Mouse (Mus musculus) heart, adult 2 months (tissue): Measurements from ENCODE around the gene Slc10a4. TPM values are rescaled to one million over a fixed set of nuclear protein-coding genes. Genes with fewer than 3 reads are reported as not detected.
"Not testable (repeated sequence)": the region's sequence is repeated elsewhere in the genome, so short reads cannot be mapped to it uniquely, and the experiment has no call there.

Experiments used
- DNase-seq, 2 experiments: peaks; one replicate each; pipeline ENCODE4 v3.0.0; 2021
- H3K27ac ChIP-seq: fragments of 200-600 bp; 2 replicates; pipeline ENCODE4 v1.8.1; 2022
- H3K27me3 ChIP-seq: fragments of 200-500 bp; 2 replicates; pipeline ENCODE4 v1.6.1; 2012; ENCODE audit warnings: mild to moderate bottlenecking, low read length, inconsistent platforms, mixed read lengths; ENCODE audit not compliant: control insufficient read depth, insufficient read depth
- H3K36me3 ChIP-seq: fragments of 200-500 bp; 2 replicates; pipeline ENCODE4 v1.6.1; 2012; ENCODE audit warnings: low read length, inconsistent platforms; ENCODE audit not compliant: control insufficient read depth, insufficient read depth
- H3K4me1 ChIP-seq: fragments of 200-500 bp; 2 replicates; pipeline ENCODE4 v1.6.1; 2011; ENCODE audit warnings: low read length; ENCODE audit not compliant: control insufficient read depth, insufficient read depth
- H3K4me3 ChIP-seq: fragments of 200-600 bp; 2 replicates; pipeline ENCODE4 v1.8.1; 2022
- H3K79me2 ChIP-seq: fragments of 200-500 bp; replicated peaks from 2 replicates; pipeline ENCODE4 v1.6.1; 2012; ENCODE audit warnings: mild to moderate bottlenecking, inconsistent platforms, low read length, moderate library complexity, mixed read lengths; ENCODE audit not compliant: control insufficient read depth, insufficient read depth
- H3K9ac ChIP-seq: fragments of 200-500 bp; 2 replicates; pipeline ENCODE4 v1.6.1; 2012; ENCODE audit warnings: low read depth, mild to moderate bottlenecking, control low read depth, inconsistent platforms, low read length, mixed read lengths
- CTCF ChIP-seq: fragments of 200-600 bp; IDR thresholded peaks from 2 replicates; pipeline ENCODE4 v1.8.1; 2022; ENCODE audit warnings: antibody characterized with exemption, mild to moderate bottlenecking, moderate library complexity
- EP300 ChIP-seq: fragments of 200-500 bp; IDR thresholded peaks from 2 replicates; pipeline ENCODE4 v1.6.1; 2011; ENCODE audit warnings: low read depth, low read length, control low read depth; ENCODE audit not compliant: insufficient read depth
- POLR2A ChIP-seq: fragments of 200-500 bp; IDR thresholded peaks from 2 replicates; pipeline ENCODE4 v1.6.1; 2011; ENCODE audit warnings: mild to moderate bottlenecking, low read depth, low read length, control low read depth; ENCODE audit not compliant: insufficient read depth
- WGBS: fragments of 180-500 bp; shearing (Covaris S2); methylation state at CpG from one replicate; pipeline ENCODE4 v1.1.7; 2018; 5-methylcytosine and 5-hydroxymethylcytosine counted together
- intact Hi-C: fragments of 180-260 bp; cut with DNase I; formaldehyde crosslinking; loops from one replicate; pipeline ENCODE4 v1.15.1; 2025
- polyA plus RNA-seq: library from polyadenylated mRNA; depleted of rRNA; stranded (reverse); fragments of >200 nt; gene quantifications from 2 replicates; pipeline ENCODE4 v1.2.3, GENCODE M21; 2012
- total RNA-seq, 2 experiments: library from RNA; stranded (reverse); gene quantifications; 2 replicates each; pipeline ENCODE4 v1.2.3; 2021

Gene Slc10a4
- total and polyA plus RNA-seq, 3 experiments = 0.16 to 0.37 TPM; not detected in 1

DNA sequence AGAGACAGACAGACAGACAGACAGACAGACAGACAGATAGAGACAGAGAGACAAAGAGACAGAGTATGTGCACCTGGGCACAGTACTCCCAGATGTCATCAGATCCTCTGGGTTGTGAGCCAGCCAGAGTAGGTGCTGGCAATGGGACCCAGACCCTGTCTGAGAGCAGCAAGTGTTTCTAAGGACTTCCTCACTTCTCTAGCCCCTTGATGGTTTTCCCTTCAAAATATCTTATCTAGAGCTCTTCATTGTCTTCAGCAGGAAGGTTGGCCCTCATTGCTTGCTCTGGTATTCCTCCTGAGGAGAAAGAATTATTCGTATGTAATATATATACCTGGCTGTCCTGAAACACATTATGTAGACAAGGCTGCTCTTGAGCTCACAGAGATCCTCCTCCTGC is 14.2 kb upstream of the Slc10a4 start:
- H3K4me3 ChIP-seq = no peak overlapping the region
- H3K79me2 ChIP-seq = no peaks in the 10 kb centered on the region
- DNase-seq = no peak
- no peak overlapping the region for H3K27ac ChIP-seq
- 69% methylated on average over 1 of the region's 1 CpGs for WGBS
- H3K36me3 ChIP-seq = no peaks in the 10 kb centered on the region
- TF ChIP-seq EP300 (no peak), POLR2A (no peak), CTCF (no peak)
- no peaks in the 10 kb centered on the region for H3K27me3 ChIP-seq
- H3K9ac ChIP-seq = no peak overlapping the region
- H3K4me1 ChIP-seq = no peaks in the 10 kb centered on the region
- intact Hi-C loops = no loop called here

- Histone ChIP-seq H3K79me2 (no peaks in the 10 kb centered on the region), H3K36me3 (no peaks in the 10 kb centered on the region), H3K4me1 (no peaks in the 10 kb centered on the region), H3K27ac (no peak overlapping the region), H3K4me3 (no peak overlapping the region), H3K9ac (no peak overlapping the region), H3K27me3 (no peaks in the 10 kb centered on the region)
- no peak for TF ChIP-seq POLR2A
- TF ChIP-seq CTCF = no peak
- TF ChIP-seq EP300 = no peak
- intact Hi-C loops = no loop called here
- DNase-seq = no peak
- 83% methylated on average over 8 of the region's 8 CpGs for WGBS
Observed at GRCm38 (mm10) chr5:72994424-72994823, 12.3 kb upstream of the Slc10a4 start.

DNA sequence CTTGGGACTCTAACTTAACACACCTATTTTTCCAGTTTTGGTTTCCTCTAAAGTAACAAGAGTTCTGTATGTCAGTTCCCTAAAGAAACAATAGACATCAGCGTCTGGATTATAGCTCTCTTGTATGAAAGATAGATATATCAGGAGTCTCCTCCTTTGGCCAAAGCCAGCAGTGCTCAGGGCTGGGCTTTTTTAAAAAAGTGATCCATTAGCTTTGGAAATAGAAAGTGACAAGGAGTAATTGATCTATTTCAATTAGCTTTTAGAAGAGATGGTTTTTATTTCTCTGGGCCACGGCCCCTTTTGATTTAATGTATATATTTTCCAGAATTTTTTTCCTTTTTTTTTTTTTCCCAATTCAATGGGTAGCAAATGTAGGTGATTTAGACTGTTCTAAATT is 11.8 kb upstream of the Slc10a4 start:
- no peak overlapping the region for H3K27ac ChIP-seq
- no peaks in the 10 kb centered on the region for H3K36me3 ChIP-seq
- intact Hi-C loops = no loop called here
- DNase-seq = no peak
- H3K4me3 ChIP-seq = no peak overlapping the region
- no peaks in the 10 kb centered on the region for H3K4me1 ChIP-seq
- 67% methylated on average over 2 of the region's 2 CpGs for WGBS
- no peak for TF ChIP-seq POLR2A
- no peak for TF ChIP-seq EP300
- TF ChIP-seq CTCF = no peak
- no peak overlapping the region for H3K9ac ChIP-seq
- H3K79me2 ChIP-seq = no peaks in the 10 kb centered on the region
- H3K27me3 ChIP-seq = no peaks in the 10 kb centered on the region

GRCm38 (mm10) chr5:72995379-72995778 is 11.3 kb upstream of the Slc10a4 start:
- intact Hi-C loops = no loop called here
- Histone ChIP-seq H3K27me3 (no peaks in the 10 kb centered on the region), H3K4me3 (no peak overlapping the region), H3K9ac (no peak overlapping the region), H3K4me1 (no peaks in the 10 kb centered on the region), H3K27ac (no peak overlapping the region), H3K79me2 (no peaks in the 10 kb centered on the region), H3K36me3 (no peaks in the 10 kb centered on the region)
- 37% methylated on average over 10 of the region's 10 CpGs for WGBS
- TF ChIP-seq CTCF (no peak), POLR2A (no peak), EP300 (no peak)
- DNase-seq = no peak

DNA sequence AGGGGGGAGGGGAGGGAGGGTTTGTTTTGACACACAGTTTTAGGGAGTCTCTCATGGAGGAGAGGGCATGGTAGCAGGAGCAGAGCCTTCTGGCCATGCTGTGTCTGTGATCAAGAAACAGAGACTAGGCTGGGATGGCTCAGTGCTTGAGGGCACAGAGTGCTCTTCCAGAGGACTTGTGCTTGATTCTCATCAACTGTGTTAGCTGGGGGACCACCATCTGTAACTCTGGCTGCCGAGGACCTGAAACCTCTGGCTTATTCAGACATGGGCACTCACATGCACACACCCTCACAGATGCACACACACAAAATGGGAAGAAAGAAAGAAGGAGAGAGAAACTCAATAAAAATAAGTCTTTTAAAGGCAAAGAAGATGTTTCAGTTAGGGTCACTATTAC is 8.1 kb upstream of the Slc10a4 start:
- H3K4me1 ChIP-seq, H3K27ac ChIP-seq, DNase-seq, H3K9ac ChIP-seq, intact Hi-C loops, H3K4me3 ChIP-seq, H3K27me3 ChIP-seq, H3K36me3 ChIP-seq, H3K79me2 ChIP-seq: not testable (repeated sequence)
- 85% methylated on average over 1 of the region's 1 CpGs for WGBS

GRCm38 (mm10) chr5:73004046-73004445 is 2.6 kb upstream of the Slc10a4 start:
- peaks cover 10% of the 10 kb centered on the region for H3K27me3 ChIP-seq
- H3K4me3 ChIP-seq = no peak overlapping the region
- no peaks in the 10 kb centered on the region for H3K36me3 ChIP-seq
- H3K27ac ChIP-seq = no peak overlapping the region
- TF ChIP-seq EP300 = no peak
- no peak for TF ChIP-seq POLR2A
- TF ChIP-seq CTCF = no peak
- WGBS = 80% methylated on average over 5 of the region's 5 CpGs
- DNase-seq = no peak
- no peak overlapping the region for H3K9ac ChIP-seq
- H3K4me1 ChIP-seq = no peaks in the 10 kb centered on the region
- intact Hi-C loops = no loop called here
- no peaks in the 10 kb centered on the region for H3K79me2 ChIP-seq

- 41% methylated on average over 5 of the region's 5 CpGs for WGBS
- intact Hi-C loops = no loop called here
Observed at GRCm38 (mm10) chr5:73007582-73007959, 888 bp downstream of the Slc10a4 start.

More at GRCm38 (mm10) chr5:73007582-73007959, 888 bp downstream of the Slc10a4 start:
- DNase-seq = no peak
- TF ChIP-seq POLR2A = no peak
- TF ChIP-seq CTCF = no peak
- TF ChIP-seq EP300 = no peak
- Histone ChIP-seq H3K4me3 (no peak overlapping the region), H3K9ac (no peak overlapping the region), H3K79me2 (no peaks in the 10 kb centered on the region), H3K4me1 (no peaks in the 10 kb centered on the region), H3K27ac (no peak overlapping the region), H3K27me3 (peaks cover 10% of the 10 kb centered on the region), H3K36me3 (no peaks in the 10 kb centered on the region)
